In genomic region chr1:58423371-58424248, GRCm38 (mm10) we compare ENCODE assay signal across 8 mouse cellular contexts. TPM values are rescaled to one million over a fixed set of nuclear protein-coding genes. Genes with fewer than 3 reads are reported as not detected.
DNase-seq lines count a peak whose midpoint lies in the region; ATAC-seq and TF ChIP-seq lines count a peak whose summit lies in the region.

Clk1 (minus strand) TSS chr1:58424066.

- no peaks in the 10 kb centered on the region; the same call in 1 of the 2 replicates for H3K4me1 ChIP-seq in bone marrow, adult 2 months (ENCODE audit: control insufficient read depth, insufficient read depth, low read length)
- peaks cover 12% of the 10 kb centered on the region for H3K4me1 ChIP-seq in embryonic facial prominence, embryonic 15.5 days
- peaks cover 11% of the 10 kb centered on the region; the same call in 1 of the 2 replicates for H3K4me1 ChIP-seq in kidney, embryonic 14.5 days (ENCODE audit: control insufficient read depth, insufficient read depth, low read length)
- peaks cover 17% of the 10 kb centered on the region for H3K4me1 ChIP-seq in limb, embryonic 15.5 days

- peak within 1 kb of the TSS; percentile 100 for H3K9ac ChIP-seq in embryonic facial prominence, embryonic 15.5 days
- peak within 1 kb of the TSS; percentile 100 for H3K9ac ChIP-seq in kidney, embryonic 14.5 days (ENCODE audit: low read depth, low read length)
- H3K9ac ChIP-seq in limb, embryonic 15.5 days: peak within 1 kb of the TSS; percentile 100

- TF ChIP-seq POLR2A in bone marrow, adult 2 months (IDR thresholded peaks at IDR 0.05; ENCODE audit: borderline replicate concordance, control insufficient read depth, low read depth, low read length): peak; percentile 93

- peak within 1 kb of the TSS; percentile 84 for H3K4me3 ChIP-seq in bone marrow, adult 2 months (replicated peaks; ENCODE audit: control insufficient read depth, low read depth, low read length)
- peak within 1 kb of the TSS; percentile 91 for H3K4me3 ChIP-seq in embryonic facial prominence, embryonic 15.5 days (replicated peaks)
- peak within 1 kb of the TSS; percentile 98 for H3K4me3 ChIP-seq in kidney, embryonic 14.5 days (ENCODE audit: low read length)
- H3K4me3 ChIP-seq in limb, embryonic 15.5 days: peak within 1 kb of the TSS; percentile 98

- no peaks in the 10 kb centered on the region for H3K27me3 ChIP-seq in embryonic facial prominence, embryonic 15.5 days
- H3K27me3 ChIP-seq in kidney, embryonic 14.5 days (ENCODE audit: control insufficient read depth, insufficient read depth, low read length): no peaks in the 10 kb centered on the region
- H3K27me3 ChIP-seq in limb, embryonic 15.5 days: no peaks in the 10 kb centered on the region

- peaks cover 19% of the 10 kb centered on the region for H3K36me3 ChIP-seq in embryonic facial prominence, embryonic 15.5 days
- H3K36me3 ChIP-seq in kidney, embryonic 14.5 days (ENCODE audit: control insufficient read depth, insufficient read depth, low read length): peaks cover 26% of the 10 kb centered on the region
- H3K36me3 ChIP-seq in limb, embryonic 15.5 days: peaks cover 23% of the 10 kb centered on the region

- WGBS in bone marrow, adult 2 months: under 1% methylated on average over 79 of the region's 79 CpGs
- WGBS in embryonic facial prominence, embryonic 15.5 days: under 1% methylated on average over 79 of the region's 79 CpGs
- WGBS in kidney, embryonic 14.5 days: under 1% methylated on average over 79 of the region's 79 CpGs
- under 1% methylated on average over 79 of the region's 79 CpGs for WGBS in limb, embryonic 15.5 days

- ATAC-seq in embryonic facial prominence, embryonic 15.5 days (ENCODE audit: insufficient number of reproducible peaks, low FRiP score, low TSS enrichment, low read depth): peak; percentile 96
- peak; percentile 97 for ATAC-seq in kidney, embryonic 14.5 days (ENCODE audit: low FRiP score, low TSS enrichment)
- peak; percentile 89 for ATAC-seq in limb, embryonic 15.5 days (ENCODE audit: insufficient number of reproducible peaks, low FRiP score, low TSS enrichment, low read depth)

- TF ChIP-seq CTCF in bone marrow, adult 2 months (IDR thresholded peaks at IDR 0.05; ENCODE audit: control insufficient read depth, insufficient read depth, low read length): no peak

- no peaks in the 10 kb centered on the region for H3K9me3 ChIP-seq in embryonic facial prominence, embryonic 15.5 days (replicated peaks)
- H3K9me3 ChIP-seq in kidney, embryonic 14.5 days (ENCODE audit: control insufficient read depth, low read length): no peaks in the 10 kb centered on the region
- H3K9me3 ChIP-seq in limb, embryonic 15.5 days: no peaks in the 10 kb centered on the region

- H3K4me2 ChIP-seq in embryonic facial prominence, embryonic 15.5 days (replicated peaks): peak within 1 kb of the TSS; percentile 65
- H3K4me2 ChIP-seq in kidney, embryonic 14.5 days (replicated peaks; ENCODE audit: low read depth, low read length): peak within 1 kb of the TSS; percentile 63
- peak within 1 kb of the TSS; percentile 51 for H3K4me2 ChIP-seq in limb, embryonic 15.5 days

- H3K27ac ChIP-seq in bone marrow, adult 2 months (ENCODE audit: control insufficient read depth, insufficient read depth, low read depth, low read length, poor library complexity): peak within 1 kb of the TSS; percentile 98
- peak within 1 kb of the TSS; percentile 99 for H3K27ac ChIP-seq in embryonic facial prominence, embryonic 15.5 days (replicated peaks)
- H3K27ac ChIP-seq in kidney, embryonic 14.5 days (ENCODE audit: low read depth, low read length): peak within 1 kb of the TSS; percentile 100
- H3K27ac ChIP-seq in limb, embryonic 15.5 days: peak within 1 kb of the TSS; percentile 99

- peak; percentile 95 for DNase-seq in 416B (ENCODE audit: low read depth)
- DNase-seq in heart, adult 8-10 months (ENCODE audit: low spot score): peak; percentile 99
- DNase-seq in monocyte, adult 2 months (ENCODE audit: low read depth in 1 of 2, low spot score in 2 of 2): peak; percentile 89 to 98
- DNase-seq in spleen, postnatal 36 days (ENCODE audit: low spot score in 2 of 2): peak; percentile 92 to 94

RNA-seq across cellular contexts. Expression of gene Clk1, which starts in this region (rescaled TPM):
- 144 and 359 TPM in 2 replicates for polyA plus RNA-seq in bone marrow, adult 2 months (2011; ENCODE audit: insufficient read depth, insufficient read length, low replicate concordance, missing spikeins)
- 197 and 201 TPM in 2 replicates for polyA plus RNA-seq in embryonic facial prominence, embryonic 15.5 days (2015; fragmentation: Nextera tagmentation; extraction: Ambion mirVana)
- 10 to 100 TPM; 35.5 to 62.3 (median 46.7) TPM for total RNA-seq in heart, adult 8-10 months (2022)
- 205 and 214 TPM in 2 replicates for polyA plus RNA-seq in kidney, embryonic 14.5 days (2014; fragmentation: Nextera tagmentation; extraction: Ambion mirVana)
- 207 and 212 TPM in 2 replicates for polyA plus RNA-seq in limb, embryonic 15.5 days (2015; fragmentation: Nextera tagmentation; extraction: Ambion mirVana)

Comparison
In these comparisons a context has a peak if more than half of its experiments do, and no peak if none do; other contexts are left out.
1. Peak in every context shown above with its lines: DNase-seq, ATAC-seq, H3K4me3 ChIP-seq and H3K27ac ChIP-seq.